Mouse (Mus musculus): ENCODE results near the gene Usmg5. TPM values are rescaled to one million over a fixed set of nuclear protein-coding genes. Genes with fewer than 3 reads are reported as not detected.

Gene Usmg5
- total and polyA plus RNA-seq, 2 experiments from 2014 or later, result 786 to 2,037 TPM

DNA sequence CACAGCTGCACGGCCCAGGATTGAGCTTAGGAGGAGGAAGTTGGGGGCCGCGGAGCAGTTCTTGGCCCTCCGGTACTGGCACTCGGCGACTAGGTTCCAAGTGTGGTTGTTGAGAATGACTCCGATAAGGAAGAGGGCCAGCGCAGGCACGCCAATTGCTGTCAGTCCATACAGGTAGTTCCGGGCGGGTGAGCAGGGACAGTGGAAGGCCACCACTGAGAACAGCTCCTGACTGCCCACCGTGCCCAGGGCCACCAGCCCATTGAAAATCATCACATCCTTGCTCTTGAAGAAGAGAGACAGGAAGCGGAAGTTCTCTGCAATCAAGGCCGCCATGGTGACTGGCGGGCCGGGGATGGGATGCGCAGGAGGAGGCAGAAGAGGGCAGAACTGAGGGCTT lies 45.1 kb upstream of the Usmg5 start:
- peaks cover 11% of the 10 kb centered on the region; the same call in 1 of the 2 replicates for H3K36me3 ChIP-seq (ENCODE audit: insufficient read depth, low read length)
- H3K27me3 ChIP-seq (ENCODE audit: insufficient read depth, low read length), result no peaks in the 10 kb centered on the region; the same call in none of the 2 replicates
- DNase-seq (ENCODE audit: low spot score) (no peak), ATAC-seq (ENCODE audit: low FRiP score) (no peak)
- peaks cover 5% of the 10 kb centered on the region; the same call in 1 of the 2 replicates for H3K4me1 ChIP-seq (ENCODE audit: insufficient read depth, low read length)
- H3K9me3 ChIP-seq (ENCODE audit: low read length), result no peaks in the 10 kb centered on the region
- TF ChIP-seq CTCF (IDR thresholded peaks at IDR 0.05), result no peak
- H3K27ac ChIP-seq (ENCODE audit: low read depth, low read length), result no peak overlapping the region
- no peak overlapping the region for H3K9ac ChIP-seq (replicated peaks; ENCODE audit: low read length, poor library complexity, severe bottlenecking)
- H3K4me3 ChIP-seq (ENCODE audit: low read depth, low read length), result no peak overlapping the region
- no peak overlapping the region for H3K4me2 ChIP-seq (ENCODE audit: low read depth, low read length, poor library complexity, severe bottlenecking)
- WGBS, result 91% methylated on average over 17 of the region's 17 CpGs

DNA sequence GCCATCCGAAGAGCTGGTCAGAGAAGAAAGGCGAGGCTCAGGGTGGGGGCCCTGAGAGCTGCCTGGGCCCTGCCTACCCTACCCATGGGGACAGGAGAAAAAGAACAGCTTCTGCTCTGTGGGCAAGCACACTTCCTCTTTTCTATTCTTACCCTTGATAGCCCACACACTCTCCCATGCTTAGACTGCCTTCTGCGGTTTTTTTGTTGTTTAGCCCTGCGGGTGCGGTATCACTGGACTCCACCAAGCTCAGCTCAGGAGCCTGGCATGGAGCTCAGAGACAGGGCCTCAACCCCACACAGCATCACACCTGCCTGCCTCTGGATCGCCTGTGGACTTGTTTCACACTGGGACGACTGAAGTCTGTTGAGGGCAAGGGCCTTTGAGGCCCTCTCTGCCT lies 42.7 kb upstream of the Usmg5 start:
- H3K9ac ChIP-seq (replicated peaks; ENCODE audit: low read length, poor library complexity, severe bottlenecking), result no peak overlapping the region
- DNase-seq (ENCODE audit: low spot score) (no peak), ATAC-seq (ENCODE audit: low FRiP score) (no peak)
- H3K36me3 ChIP-seq (ENCODE audit: insufficient read depth, low read length), result peaks cover 35% of the 10 kb centered on the region
- H3K4me1 ChIP-seq (ENCODE audit: insufficient read depth, low read length), result peaks cover 5% of the 10 kb centered on the region; the same call in 1 of the 2 replicates
- no peaks in the 10 kb centered on the region for H3K9me3 ChIP-seq (ENCODE audit: low read length)
- no peaks in the 10 kb centered on the region; the same call in 1 of the 2 replicates for H3K27me3 ChIP-seq (ENCODE audit: insufficient read depth, low read length)
- TF ChIP-seq CTCF (IDR thresholded peaks at IDR 0.05), result no peak
- no peak overlapping the region for H3K4me3 ChIP-seq (ENCODE audit: low read depth, low read length)
- no peak overlapping the region for H3K27ac ChIP-seq (ENCODE audit: low read depth, low read length)
- WGBS, result 86% methylated on average over 7 of the region's 7 CpGs
- H3K4me2 ChIP-seq (ENCODE audit: low read depth, low read length, poor library complexity, severe bottlenecking), result no peak overlapping the region

DNA sequence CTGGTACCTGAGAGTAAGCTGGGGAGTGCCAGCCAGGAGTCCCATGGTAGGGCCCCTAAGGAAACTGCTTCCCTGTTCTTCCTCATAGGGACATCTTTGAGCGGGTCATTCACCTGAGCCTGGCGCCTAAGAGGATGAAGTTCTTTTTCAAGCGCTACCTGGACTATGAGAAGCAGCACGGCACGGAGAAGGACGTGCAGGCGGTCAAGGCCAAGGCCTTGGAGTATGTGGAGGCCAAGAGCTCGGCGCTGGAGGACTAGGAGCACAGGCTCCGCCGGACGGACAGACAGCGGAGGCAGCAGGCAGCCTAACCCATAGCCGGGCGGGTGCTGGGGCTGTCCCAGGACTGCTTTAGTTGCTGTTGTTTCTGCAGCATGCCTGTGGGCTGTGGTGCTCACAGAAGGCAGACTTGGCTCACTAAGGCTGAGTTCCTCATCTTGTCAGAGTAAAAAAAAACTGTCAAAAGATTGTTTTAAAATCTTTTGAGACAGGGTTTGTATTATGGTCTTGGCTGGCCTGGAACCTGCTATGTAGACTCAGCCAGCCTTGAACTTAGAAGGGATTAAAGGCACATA lies 40.2 kb upstream of the Usmg5 start:
- ATAC-seq (ENCODE audit: low FRiP score) (no peak), DNase-seq (ENCODE audit: low spot score) (no peak)
- Histone ChIP-seq H3K9ac (replicated peaks; ENCODE audit: low read length, poor library complexity, severe bottlenecking) (no peak overlapping the region), H3K36me3 (ENCODE audit: insufficient read depth, low read length) (peaks cover 54% of the 10 kb centered on the region), H3K4me1 (ENCODE audit: insufficient read depth, low read length) (no peaks in the 10 kb centered on the region), H3K27me3 (ENCODE audit: insufficient read depth, low read length) (no peaks in the 10 kb centered on the region), H3K27ac (ENCODE audit: low read depth, low read length) (no peak overlapping the region), H3K4me2 (ENCODE audit: low read depth, low read length, poor library complexity, severe bottlenecking) (no peak overlapping the region), H3K9me3 (ENCODE audit: low read length) (no peaks in the 10 kb centered on the region), H3K4me3 (ENCODE audit: low read depth, low read length) (no peak overlapping the region)
- 91% methylated on average over 15 of the region's 15 CpGs for WGBS
- no peak for TF ChIP-seq CTCF (IDR thresholded peaks at IDR 0.05)

DNA sequence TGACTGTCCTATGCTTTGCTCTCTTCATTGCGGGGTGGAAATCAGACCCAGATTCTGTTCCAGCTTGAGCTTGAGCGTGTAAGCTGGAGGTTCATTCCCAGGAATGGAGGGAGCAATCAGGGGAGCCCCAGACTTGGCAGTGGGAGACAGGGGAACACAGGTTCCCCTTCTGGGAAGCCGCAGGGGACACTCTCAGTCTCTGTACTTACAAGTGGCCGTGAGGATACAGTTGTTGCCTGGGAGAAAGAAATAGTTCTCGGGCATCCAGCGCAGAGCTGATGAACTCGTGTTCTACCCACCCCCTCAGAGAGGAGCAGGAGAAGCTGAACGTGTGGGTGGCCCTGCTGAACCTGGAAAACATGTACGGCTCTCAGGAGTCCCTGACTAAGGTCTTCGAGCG lies 38.4 kb upstream of the Usmg5 start:
- Histone ChIP-seq H3K27ac (ENCODE audit: low read depth, low read length) (no peak overlapping the region), H3K9ac (replicated peaks; ENCODE audit: low read length, poor library complexity, severe bottlenecking) (no peak overlapping the region), H3K36me3 (ENCODE audit: insufficient read depth, low read length) (peaks cover 62% of the 10 kb centered on the region), H3K4me2 (ENCODE audit: low read depth, low read length, poor library complexity, severe bottlenecking) (no peak overlapping the region), H3K4me1 (ENCODE audit: insufficient read depth, low read length) (no peaks in the 10 kb centered on the region), H3K9me3 (ENCODE audit: low read length) (no peaks in the 10 kb centered on the region), H3K27me3 (ENCODE audit: insufficient read depth, low read length) (no peaks in the 10 kb centered on the region), H3K4me3 (ENCODE audit: low read depth, low read length) (no peak overlapping the region)
- TF ChIP-seq CTCF (IDR thresholded peaks at IDR 0.05), result no peak
- ATAC-seq (ENCODE audit: low FRiP score) (no peak), DNase-seq (ENCODE audit: low spot score) (no peak)
- 95% methylated on average over 11 of the region's 11 CpGs for WGBS

DNA sequence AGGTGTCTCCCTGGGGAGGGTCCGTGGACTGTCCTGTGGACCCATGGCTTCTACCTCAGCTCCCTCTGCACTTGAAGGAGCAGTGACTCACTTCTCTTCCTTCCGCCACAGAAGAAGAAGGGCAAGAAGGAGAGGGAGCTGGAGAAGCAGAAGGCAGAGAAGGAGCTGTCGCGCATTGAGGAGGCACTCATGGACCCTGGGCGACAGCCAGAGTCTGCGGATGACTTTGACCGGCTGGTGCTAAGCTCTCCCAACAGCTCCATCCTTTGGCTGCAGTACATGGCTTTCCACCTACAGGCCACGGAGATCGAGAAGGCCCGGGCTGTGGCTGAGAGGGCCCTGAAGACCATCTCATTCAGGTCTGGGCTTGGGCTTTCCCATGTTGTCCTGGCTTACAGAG lies 37.7 kb upstream of the Usmg5 start:
- Histone ChIP-seq H3K4me3 (ENCODE audit: low read depth, low read length) (no peak overlapping the region), H3K9ac (replicated peaks; ENCODE audit: low read length, poor library complexity, severe bottlenecking) (no peak overlapping the region), H3K4me2 (ENCODE audit: low read depth, low read length, poor library complexity, severe bottlenecking) (no peak overlapping the region), H3K27ac (ENCODE audit: low read depth, low read length) (no peak overlapping the region), H3K9me3 (ENCODE audit: low read length) (no peaks in the 10 kb centered on the region), H3K4me1 (ENCODE audit: insufficient read depth, low read length) (no peaks in the 10 kb centered on the region), H3K27me3 (ENCODE audit: insufficient read depth, low read length) (no peaks in the 10 kb centered on the region), H3K36me3 (ENCODE audit: insufficient read depth, low read length) (peaks cover 62% of the 10 kb centered on the region)
- WGBS, result 98% methylated on average over 10 of the region's 10 CpGs
- ATAC-seq (ENCODE audit: low FRiP score) (no peak), DNase-seq (ENCODE audit: low spot score) (no peak)
- no peak for TF ChIP-seq CTCF (IDR thresholded peaks at IDR 0.05)

DNA sequence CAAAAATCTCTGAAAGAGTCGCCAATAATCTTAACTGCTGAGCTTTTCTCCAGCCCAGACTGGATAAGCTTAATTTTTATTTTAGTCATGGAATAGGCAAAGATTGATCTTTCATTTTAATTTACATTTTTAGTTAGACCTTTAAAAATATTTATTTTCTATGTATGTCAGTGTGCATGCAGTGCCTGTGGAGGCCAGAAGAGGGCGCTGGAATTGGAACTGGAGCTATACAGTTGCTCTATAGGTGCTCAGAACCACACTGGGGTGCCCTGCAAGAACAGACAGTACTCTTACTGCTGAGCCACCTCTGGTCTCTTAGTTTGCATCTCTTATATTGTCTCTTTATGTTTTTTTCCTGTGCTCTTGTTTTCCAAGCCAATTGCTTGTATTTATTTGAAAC lies 32.4 kb upstream of the Usmg5 start:
- Histone ChIP-seq H3K4me2 (ENCODE audit: low read depth, low read length, poor library complexity, severe bottlenecking) (no peak overlapping the region), H3K36me3 (ENCODE audit: insufficient read depth, low read length) (peaks cover 26% of the 10 kb centered on the region), H3K9ac (replicated peaks; ENCODE audit: low read length, poor library complexity, severe bottlenecking) (no peak overlapping the region), H3K9me3 (ENCODE audit: low read length) (no peaks in the 10 kb centered on the region), H3K27me3 (ENCODE audit: insufficient read depth, low read length) (no peaks in the 10 kb centered on the region), H3K27ac (ENCODE audit: low read depth, low read length) (no peak overlapping the region), H3K4me1 (ENCODE audit: insufficient read depth, low read length) (no peaks in the 10 kb centered on the region), H3K4me3 (ENCODE audit: low read depth, low read length) (no peak overlapping the region)
- peak; percentile 52 for DNase-seq (ENCODE audit: low spot score)
- TF ChIP-seq CTCF (IDR thresholded peaks at IDR 0.05), result peak; percentile 82
- 29% methylated on average over 2 of the region's 2 CpGs for WGBS
- ATAC-seq (ENCODE audit: low FRiP score), result no peak
